Mouse (Mus musculus): Measurements from ENCODE around the gene Hal.

Gene Hal

DNA sequence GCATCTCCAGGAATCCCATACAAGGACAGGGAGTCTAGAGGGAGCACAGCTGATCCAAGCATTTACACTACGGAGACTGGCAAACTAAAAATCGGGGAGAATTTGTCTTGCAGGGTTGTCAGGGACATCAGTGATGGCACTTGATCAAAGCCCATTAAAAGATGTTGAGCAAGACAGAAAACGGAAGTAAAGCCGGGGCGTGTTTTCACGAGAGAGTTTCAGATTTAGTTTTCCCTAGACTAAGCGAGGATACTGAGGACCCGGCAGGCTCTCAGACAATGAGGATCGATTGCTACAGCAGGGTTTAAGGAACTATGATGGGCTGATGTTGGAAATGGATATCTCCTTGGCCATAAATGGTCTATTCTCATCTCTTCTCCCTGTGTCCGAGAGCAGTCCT lies 78.5 kb downstream of the Hal start:
- DNase-seq (ENCODE audit: low read depth, low spot score): peak; percentile 59

DNA sequence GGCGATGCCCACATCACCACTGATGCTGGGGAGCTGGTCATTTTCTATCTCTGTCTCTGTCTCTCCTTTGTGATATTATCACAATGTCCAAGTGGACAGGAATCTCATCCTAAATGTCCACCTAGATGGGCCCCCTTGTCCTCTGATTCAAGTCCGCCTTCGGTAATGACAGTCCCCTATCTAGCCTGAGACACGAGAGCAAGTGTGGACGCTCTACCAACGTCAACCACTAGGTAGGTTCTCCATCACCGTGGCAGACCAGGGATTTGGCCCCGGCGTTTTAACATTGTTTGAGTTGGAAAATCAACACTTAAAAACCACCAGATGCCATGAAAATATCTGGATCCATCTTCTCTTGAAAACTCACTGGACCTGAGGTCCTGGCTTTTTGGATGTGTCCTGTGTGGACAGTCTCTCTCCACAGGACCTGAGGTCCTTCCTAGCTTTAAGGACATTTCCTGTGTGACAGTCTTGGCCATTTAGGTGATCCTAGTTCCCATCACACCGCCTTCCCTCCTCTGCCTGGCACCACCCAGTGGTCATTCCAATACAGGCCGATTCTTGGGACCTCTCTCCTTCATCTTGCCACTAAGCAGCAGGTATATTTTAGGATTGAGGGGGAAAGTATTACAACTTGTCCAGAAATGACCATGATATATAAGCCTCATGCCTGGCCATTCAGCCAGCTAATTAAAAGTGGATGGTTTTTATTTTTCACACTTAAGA lies 79.4 kb downstream of the Hal start:
- DNase-seq (ENCODE audit: low read depth, low spot score): no peak

DNA sequence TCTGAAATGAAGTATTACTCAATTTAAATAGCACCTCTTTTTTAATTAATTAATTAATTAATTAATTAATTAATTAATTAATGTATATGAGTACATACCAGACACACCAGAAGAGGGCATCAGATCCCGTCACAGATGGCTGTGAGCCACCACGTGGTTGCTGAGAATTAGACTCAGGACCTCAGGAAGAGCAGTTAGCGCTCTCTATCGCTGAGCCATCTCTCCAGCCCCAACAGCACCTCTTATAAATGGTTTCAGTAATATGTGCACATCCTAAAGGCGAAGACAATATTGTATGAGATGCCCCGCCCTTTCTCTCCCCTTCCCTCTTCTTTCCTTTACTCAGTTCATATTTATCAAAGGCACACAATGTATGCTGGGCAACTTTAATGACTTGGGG lies 80.1 kb downstream of the Hal start:
- DNase-seq (ENCODE audit: low read depth, low spot score): no peak

All from A20 (cell line).